Mouse (Mus musculus) brain, embryonic 14.5 days (tissue): ENCODE measurements around the gene Gdpd5.

Experiments used
- CTCF ChIP-seq: fragments of 200-500 bp; IDR thresholded peaks from 2 replicates; pipeline ENCODE4 v1.5.1; 2012; ENCODE audit warnings: inconsistent platforms, mild to moderate bottlenecking, moderate library complexity, borderline replicate concordance; ENCODE audit not compliant: insufficient read depth, insufficient read length; ENCODE audit errors: extremely low read depth
- POLR2A ChIP-seq: fragments of 200-500 bp; IDR thresholded peaks from 2 replicates; pipeline ENCODE4 v1.6.1; 2012; ENCODE audit warnings: mild to moderate bottlenecking, inconsistent platforms, borderline replicate concordance; ENCODE audit not compliant: poor library complexity, insufficient read depth, insufficient read length, severe bottlenecking; ENCODE audit errors: extremely low read depth

- TF ChIP-seq POLR2A = no peak
- TF ChIP-seq CTCF = no peak
These were observed 24.4 kb downstream of the Gdpd5 start for GRCm38 (mm10) chr7:99405386-99406155.
